Comparison of ENCODE assay signal across 7 mouse cellular contexts in the genomic region with DNA sequence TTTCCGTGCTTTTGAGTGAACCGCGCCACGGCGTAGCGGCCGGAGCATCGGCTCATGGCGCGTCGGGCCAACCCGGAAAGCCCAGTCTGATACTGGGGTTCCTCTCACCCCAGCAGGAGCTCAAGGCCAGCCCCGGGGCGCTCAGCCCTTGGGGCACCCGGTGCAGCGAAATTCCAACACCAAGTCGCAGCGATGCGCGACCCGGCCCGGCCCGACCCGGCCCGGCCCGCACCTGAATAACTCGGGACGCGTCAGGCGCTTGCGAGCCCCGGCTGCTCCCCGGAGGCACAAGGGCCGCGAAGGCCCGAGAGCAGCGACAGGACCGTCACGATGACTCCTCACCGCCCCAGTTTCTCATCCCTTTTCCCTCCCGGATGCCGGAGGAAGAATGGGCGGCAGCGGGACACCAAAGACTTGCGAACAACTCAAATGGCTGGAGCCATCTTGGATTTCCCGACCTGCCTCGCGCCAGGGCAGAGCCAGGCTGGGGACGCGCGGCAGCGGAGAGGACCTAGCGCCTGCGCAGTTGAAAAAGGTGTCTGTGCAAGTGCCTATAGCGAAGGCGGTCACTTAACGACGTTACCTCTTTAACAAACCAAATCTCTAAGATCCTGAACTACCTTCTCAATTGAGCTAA. TPM values are rescaled to one million over a fixed set of nuclear protein-coding genes. Genes with fewer than 3 reads are reported as not detected.
DNase-seq lines count a peak whose midpoint lies in the region; ATAC-seq lines count a peak whose summit lies in the region.

A gene (minus strand): TSS at position 471 of the 637 bp plus-strand sequence.

- H3K9me3 ChIP-seq in intestine, embryonic 15.5 days: no peaks in the 10 kb centered on the region
- no peaks in the 10 kb centered on the region for H3K9me3 ChIP-seq in midbrain, embryonic 10.5 days (replicated peaks)

- peaks cover 11% of the 10 kb centered on the region for H3K36me3 ChIP-seq in intestine, embryonic 15.5 days
- peaks cover 36% of the 10 kb centered on the region for H3K36me3 ChIP-seq in midbrain, embryonic 10.5 days

- no peaks in the 10 kb centered on the region for H3K27me3 ChIP-seq in intestine, embryonic 15.5 days (replicated peaks)
- no peaks in the 10 kb centered on the region for H3K27me3 ChIP-seq in midbrain, embryonic 10.5 days (ENCODE audit: low read depth, poor library complexity, severe bottlenecking)

- peak within 1 kb of the TSS; percentile 91 for H3K27ac ChIP-seq in intestine, embryonic 15.5 days
- H3K27ac ChIP-seq in midbrain, embryonic 10.5 days (replicated peaks): peak within 1 kb of the TSS; percentile 98

- peak within 1 kb of the TSS; percentile 63 for H3K4me2 ChIP-seq in intestine, embryonic 15.5 days (replicated peaks)

- WGBS in intestine, embryonic 15.5 days: under 1% methylated on average over 58 of the region's 58 CpGs
- WGBS in midbrain, embryonic 10.5 days: under 1% methylated on average over 58 of the region's 58 CpGs

- H3K9ac ChIP-seq in intestine, embryonic 15.5 days: peak within 1 kb of the TSS; percentile 96

- peak; percentile 84 for DNase-seq in adrenal gland, adult 18-20 months (ENCODE audit: low spot score in 2 of 2)
- peak; percentile 95 for DNase-seq in embryo, embryonic 11 days
- DNase-seq in gastrocnemius, postnatal 36 days: peak; percentile 70 to 80
- peak; percentile 91 to 94 for DNase-seq in left cerebral cortex, postnatal 25 days (ENCODE audit: low spot score in 2 of 2)
- DNase-seq in midbrain, embryonic 10.5 days (ENCODE audit: low spot score): peak; percentile 90
- peak; percentile 84 for DNase-seq in right cerebral cortex, postnatal 4 days

- peaks cover 7% of the 10 kb centered on the region for H3K4me1 ChIP-seq in intestine, embryonic 15.5 days (replicated peaks)
- H3K4me1 ChIP-seq in midbrain, embryonic 10.5 days: peaks cover 16% of the 10 kb centered on the region

- peak within 1 kb of the TSS; percentile 81 for H3K4me3 ChIP-seq in intestine, embryonic 15.5 days (replicated peaks)
- peak within 1 kb of the TSS; percentile 96 for H3K4me3 ChIP-seq in midbrain, embryonic 10.5 days

- intact Hi-C loops in gastrocnemius, postnatal 36 days (cut with DNase I): no loop called here
- intact Hi-C loops in left cerebral cortex, postnatal 25 days (cut with DNase I): loop anchor here (10.0 kb wide), 1 partner anchor 428 kb away; no protein-coding TSS in a partner anchor

- ATAC-seq in intestine, embryonic 15.5 days: peak; percentile 99

RNA-seq across cellular contexts. Expression of the gene that starts here (rescaled TPM):
- 10 to 100 TPM; 53.2 to 69.8 TPM for total RNA-seq in adrenal gland, adult 18-20 months (2021)
- total RNA-seq in gastrocnemius, postnatal 36 days (2021): 10 to 100 TPM; 31.5 to 34.2 TPM
- polyA plus RNA-seq in intestine, embryonic 15.5 days (2015; fragmentation: Nextera tagmentation; extraction: Ambion mirVana): 53.3 and 53.5 TPM in 2 replicates
- 10 to 100 TPM; 59.3 to 67.9 TPM for total RNA-seq in left cerebral cortex, postnatal 25 days (2021)
- polyA plus RNA-seq in midbrain, embryonic 10.5 days (2016; fragmentation: Nextera tagmentation; extraction: Ambion mirVana): 73.9 and 78.3 TPM in 2 replicates

Comparison
In these comparisons a context has a peak if more than half of its experiments do, and no peak if none do; other contexts are left out.
1. Peak in every context shown above with its lines: DNase-seq, ATAC-seq, H3K4me3 ChIP-seq and H3K27ac ChIP-seq.